Mouse (Mus musculus) MN1 (cell line): ENCODE data around the gene Apoe.

Experiments used
- DNase-seq: peaks from one replicate; pipeline ENCODE4 v3.0.0-alpha.2; 2016; ENCODE audit warnings: low spot score

The Apoe gene

DNA sequence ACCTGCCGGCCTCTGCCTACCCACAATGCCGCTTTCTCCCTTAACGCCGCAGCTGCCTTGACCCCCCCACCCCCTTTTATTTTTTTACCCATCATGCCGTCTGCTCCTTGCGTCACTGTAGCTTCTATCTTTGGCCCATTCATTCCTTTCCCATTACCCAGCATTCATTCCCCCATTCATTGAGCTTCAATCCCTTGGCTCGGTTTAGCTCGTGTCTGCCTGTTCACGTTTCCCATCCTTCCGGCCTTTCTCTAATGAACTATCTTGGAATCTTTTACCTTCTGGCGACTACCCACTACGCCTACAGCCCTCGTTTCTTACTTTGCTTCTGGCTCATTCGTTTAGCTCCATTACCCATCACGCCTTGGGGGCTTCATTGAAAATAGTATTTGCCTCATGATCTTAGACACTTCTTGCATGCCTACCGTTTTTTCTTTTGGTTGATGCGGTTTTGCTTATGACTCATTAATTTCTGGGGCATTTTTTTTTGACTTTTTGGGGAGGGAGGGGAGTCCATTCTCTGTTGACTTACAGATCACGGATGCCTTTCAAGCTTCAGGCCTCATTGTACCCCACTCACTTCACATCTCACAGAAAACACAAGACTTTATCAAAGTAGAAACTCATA is 17.2 kb upstream of the Apoe start:
- no peak for DNase-seq

DNA sequence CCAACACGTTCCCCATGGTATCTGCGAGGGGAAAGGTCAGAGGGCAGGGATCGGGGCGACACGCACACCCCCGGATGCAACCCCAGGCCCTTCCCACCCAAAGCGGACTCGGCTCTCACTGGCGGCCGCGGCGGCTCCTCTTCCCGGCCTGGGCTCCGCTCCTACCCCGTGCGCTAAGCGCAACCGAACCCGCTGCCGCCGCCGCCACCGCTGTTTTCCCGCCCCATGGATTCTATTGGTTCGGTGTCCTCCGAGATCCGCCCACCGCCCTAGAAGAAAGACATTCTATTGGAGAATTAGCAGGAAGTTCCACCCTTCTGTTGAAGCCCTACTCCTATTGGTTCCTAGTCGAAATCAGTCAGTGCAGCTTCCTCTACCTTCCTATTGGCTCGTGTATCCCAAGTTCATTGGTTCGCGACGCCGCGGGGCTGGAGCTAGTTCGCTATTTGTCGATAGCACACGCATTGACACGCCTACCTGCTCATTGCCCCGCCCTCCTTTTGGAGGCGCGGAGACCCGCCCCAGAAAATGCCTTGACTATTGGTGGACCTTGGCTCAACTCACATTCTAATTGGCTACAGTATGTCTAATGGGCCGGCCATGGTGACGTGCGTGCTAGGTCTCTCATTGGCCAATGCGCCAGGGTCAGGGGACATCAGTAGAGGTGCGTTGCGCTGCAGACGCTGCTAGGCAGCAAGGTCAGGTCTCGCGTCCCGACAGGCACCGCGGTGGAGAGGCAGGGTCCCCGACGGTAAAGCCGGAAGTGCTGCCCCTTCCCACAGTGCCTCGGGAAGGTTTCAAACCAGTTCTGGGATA is 16.5 kb upstream of the Apoe start, which contains the start of gene Tomm40:
TSS of gene Tomm40 (minus strand) at position 200 of the 816 bp plus-strand sequence.
- DNase-seq = peak; percentile 93

- no peak for DNase-seq
Measured at GRCm38 (mm10) chr7:19714836-19715235, 15.8 kb upstream of the Apoe start.

GRCm38 (mm10) chr7:19713598-19713997 is 14.6 kb upstream of the Apoe start:
- no peak for DNase-seq

GRCm38 (mm10) chr7:19713196-19713595 is 14.2 kb upstream of the Apoe start:
- no peak for DNase-seq

- DNase-seq = peak; percentile 9
Measured at GRCm38 (mm10) chr7:19712414-19712813, 13.4 kb upstream of the Apoe start.

- no peak for DNase-seq
Measured at GRCm38 (mm10) chr7:19710650-19711049, 11.7 kb upstream of the Apoe start.

DNA sequence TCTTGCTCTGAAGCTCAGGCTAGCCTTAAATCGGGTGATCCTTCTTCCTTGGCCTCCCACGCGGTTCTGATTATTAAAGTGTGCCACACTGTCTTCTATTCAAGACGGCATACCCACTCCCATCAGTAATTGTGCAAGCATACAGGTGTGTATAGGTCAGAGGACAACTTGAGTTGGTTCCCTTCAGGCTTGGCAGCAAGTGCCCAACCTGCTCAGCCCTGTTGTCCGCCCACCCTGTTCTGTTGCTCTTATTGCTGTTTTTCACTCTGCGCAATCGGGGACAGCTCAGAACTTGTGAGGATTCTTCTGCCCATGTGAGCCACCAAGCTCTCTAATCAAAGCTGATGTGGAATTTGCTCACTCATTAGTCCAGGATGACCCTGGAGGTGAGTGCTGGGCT is 6.3 kb upstream of the Apoe start:
- no peak for DNase-seq

- no peak for DNase-seq
Measured at GRCm38 (mm10) chr7:19704475-19704874, 5.5 kb upstream of the Apoe start.

DNA sequence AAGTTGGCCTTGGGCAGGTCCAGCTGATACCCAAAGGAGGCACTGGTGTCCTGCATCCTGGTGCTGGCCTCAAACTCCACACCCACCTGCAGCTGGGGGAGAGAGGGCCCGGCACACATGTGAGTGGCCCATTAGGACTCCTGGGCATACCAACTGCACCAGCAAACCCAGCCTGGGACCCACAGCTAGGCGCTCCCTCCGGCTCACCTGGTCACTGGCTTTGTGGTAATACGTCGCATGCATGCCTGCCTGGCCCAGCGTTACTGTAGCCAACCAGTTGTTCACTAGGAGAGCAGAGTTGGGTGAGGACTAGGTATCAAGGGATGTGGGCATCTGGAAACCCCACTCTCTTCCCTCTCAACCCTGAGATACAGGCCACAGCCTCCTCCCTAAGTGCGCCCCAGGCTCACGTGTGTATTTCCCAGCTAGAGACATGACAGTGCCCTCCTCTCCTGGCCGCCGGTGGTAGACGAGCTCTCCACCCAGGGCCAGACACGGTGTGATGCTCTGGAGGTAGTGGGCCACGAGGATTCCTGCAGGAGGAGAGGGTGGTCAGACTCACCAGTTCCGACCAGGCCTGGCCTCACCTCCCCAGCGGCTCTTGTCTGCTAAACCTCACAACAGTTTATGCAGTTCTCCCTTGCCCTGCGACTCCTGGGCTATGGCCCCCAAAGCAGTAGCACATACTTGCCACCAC is 4.0 kb upstream of the Apoe start:
- no peak for DNase-seq

- peak; percentile 41 for DNase-seq
Measured at GRCm38 (mm10) chr7:19701069-19701761, 2.2 kb upstream of the Apoe start.

DNA sequence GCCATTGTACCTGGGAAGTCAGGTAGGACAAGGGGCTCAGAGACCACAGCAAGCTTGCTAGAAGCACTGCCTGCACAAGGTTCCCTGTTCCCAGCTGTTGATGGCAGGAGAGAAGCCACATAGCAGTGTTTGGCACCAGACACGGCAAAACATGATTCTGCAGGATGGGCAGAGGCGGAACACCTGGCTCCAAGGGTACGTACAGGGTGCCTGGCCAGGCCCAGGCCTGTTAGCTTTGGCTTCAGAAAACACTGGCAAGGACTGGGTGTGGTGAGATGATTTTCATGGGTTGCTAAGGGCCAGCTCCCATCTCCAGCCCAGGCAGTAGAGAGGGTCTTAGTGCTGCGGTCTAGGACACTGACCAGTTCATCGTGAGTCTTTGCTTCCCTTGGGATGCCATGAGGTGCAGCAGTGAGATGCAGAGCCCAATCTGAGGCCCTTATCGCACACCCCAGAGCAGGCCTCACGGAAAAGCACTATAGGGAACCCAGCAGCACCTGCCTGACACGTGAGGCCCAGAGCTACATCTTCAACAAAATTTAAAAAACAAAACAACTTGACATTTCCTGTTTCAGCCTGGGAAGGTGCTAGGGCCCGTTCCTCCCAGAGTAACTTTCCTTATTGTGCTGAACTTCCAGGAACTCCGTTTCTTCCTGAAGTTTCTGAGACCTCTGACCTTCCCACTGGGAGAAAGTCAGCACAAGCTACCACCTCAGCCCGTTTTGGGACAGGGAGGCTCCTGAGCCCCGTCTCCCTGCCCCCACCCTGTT is 1.5 kb upstream of the Apoe start:
- DNase-seq = no peak

GRCm38 (mm10) chr7:19699827-19700148 is 800 bp upstream of the Apoe start:
- DNase-seq = no peak

GRCm38 (mm10) chr7:19697949-19698906 is 760 bp downstream of the Apoe start:
- DNase-seq = no peak

DNA sequence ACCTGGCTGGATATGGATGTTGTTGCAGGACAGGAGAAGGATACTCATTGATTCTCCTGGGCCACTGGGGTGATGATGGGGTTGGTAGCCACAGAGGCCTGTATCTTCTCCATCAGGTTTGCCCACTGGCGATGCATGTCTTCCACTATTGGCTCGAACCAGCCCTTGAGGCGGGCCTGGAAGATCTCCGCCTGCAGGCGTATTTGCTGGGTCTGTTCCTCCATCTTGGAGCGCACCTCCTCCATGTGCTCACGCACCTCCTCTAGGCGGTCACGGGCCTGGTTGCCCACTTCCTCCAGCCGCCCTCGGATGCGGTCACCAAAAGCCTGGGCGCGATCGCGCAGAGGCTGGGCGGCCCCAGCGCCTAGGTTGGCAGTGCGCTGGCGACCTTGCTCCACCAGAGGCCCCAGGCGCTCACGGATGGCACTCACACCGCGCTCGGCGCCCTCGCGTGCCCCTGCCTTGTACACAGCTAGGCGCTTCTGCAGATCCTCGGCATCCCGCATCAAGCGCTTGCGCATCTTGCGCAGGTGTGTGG is 2.6 kb downstream of the Apoe start:
- no peak for DNase-seq

DNA sequence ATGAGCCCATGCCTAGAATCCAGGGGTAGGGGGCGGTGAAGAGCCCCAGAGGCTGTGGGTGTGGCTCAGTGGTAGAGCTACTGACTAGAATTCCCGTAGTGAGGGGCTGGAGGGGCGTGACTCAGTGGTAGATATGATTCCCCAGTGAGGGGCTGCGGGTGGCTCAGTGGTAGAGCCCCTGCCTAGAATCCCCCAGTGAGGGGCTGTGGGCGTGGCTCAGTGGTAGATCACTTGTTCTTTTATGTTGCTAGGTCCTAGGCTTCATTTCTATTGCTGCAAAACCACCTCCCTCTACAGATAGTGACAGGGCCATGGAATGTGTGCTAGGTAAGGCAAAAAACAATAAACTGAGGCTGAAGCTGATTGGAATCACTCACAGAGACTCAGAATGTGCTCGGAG is 3.1 kb downstream of the Apoe start:
- no peak for DNase-seq

GRCm38 (mm10) chr7:19695213-19695594 is 3.8 kb downstream of the Apoe start:
- DNase-seq = no peak

DNA sequence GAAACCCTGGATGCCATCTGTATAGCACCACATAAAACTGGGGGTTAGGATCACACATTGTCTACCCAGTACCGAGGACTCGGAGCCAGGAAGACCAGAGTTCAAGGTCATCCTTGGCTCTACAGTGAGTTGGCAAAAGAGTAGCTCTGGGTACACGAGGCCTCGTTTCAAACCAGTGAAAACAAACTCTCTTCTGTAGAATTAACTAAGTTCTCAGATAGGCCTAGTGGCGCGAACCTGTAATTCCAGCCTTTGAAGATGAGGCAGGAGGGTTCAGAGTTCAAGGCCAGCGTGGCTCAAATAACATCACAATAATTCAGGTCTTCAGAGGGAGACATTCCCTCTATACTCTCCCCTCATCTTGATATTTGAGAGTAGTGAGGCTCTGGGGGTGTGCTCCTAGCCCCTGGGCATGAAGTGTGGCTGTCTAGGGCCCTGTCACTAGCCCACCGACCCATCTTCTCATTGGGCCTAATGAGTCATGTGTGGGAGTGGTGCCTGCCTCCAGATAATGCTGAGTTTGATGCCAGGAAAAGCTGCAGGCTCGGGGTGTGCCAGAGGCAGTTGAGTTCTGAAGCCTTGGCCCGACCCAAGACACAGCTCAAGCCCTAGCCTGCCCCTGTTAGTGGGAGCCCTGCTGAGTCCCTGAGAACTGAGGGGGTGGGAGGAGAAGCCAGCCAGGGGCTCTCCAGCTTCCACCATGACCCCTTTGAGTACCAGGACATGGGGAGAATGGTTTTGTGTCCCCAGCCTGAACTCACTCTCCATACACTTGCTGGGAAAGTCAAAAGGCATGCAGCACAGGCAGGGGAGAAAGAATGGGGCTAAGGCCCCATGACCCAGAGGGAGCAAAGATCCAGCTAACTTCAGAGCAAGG is 4.4 kb downstream of the Apoe start:
- DNase-seq = no peak

- DNase-seq = no peak
Measured at GRCm38 (mm10) chr7:19693421-19693820, 5.6 kb downstream of the Apoe start.
